Mouse (Mus musculus) myocyte (in vitro differentiated cells): ENCODE measurements around the gene Jpt2.

Experiments
- CEBPB ChIP-seq: IDR thresholded peaks from 2 replicates; pipeline ENCODE4 v1.6.1; 2011; ENCODE audit warnings: mild to moderate bottlenecking, moderate library complexity; ENCODE audit not compliant: poor library complexity, insufficient read depth, severe bottlenecking
- MAX ChIP-seq: IDR thresholded peaks from one replicate; pipeline ENCODE4 v1.6.1; 2011; ENCODE audit warnings: low read depth, mild to moderate bottlenecking, control low read depth
- POLR2A ChIP-seq: IDR thresholded peaks from one replicate; pipeline ENCODE4 v1.6.1; 2011; ENCODE audit warnings: low read depth, mild to moderate bottlenecking, control low read depth, moderate library complexity; ENCODE audit not compliant: insufficient read length
- POLR2AphosphoS2 ChIP-seq: IDR thresholded peaks from one replicate; pipeline ENCODE4 v1.6.1; 2011; ENCODE audit warnings: low read depth, control low read depth; ENCODE audit not compliant: insufficient read length
- TCF12 ChIP-seq: IDR thresholded peaks from one replicate; pipeline ENCODE4 v1.6.1; 2011; ENCODE audit warnings: mild to moderate bottlenecking, control low read depth; ENCODE audit not compliant: poor library complexity, insufficient read depth, severe bottlenecking
- USF1 ChIP-seq: IDR thresholded peaks from one replicate; pipeline ENCODE4 v1.6.1; 2011; ENCODE audit warnings: low read depth, mild to moderate bottlenecking, control low read depth, moderate library complexity

- TF ChIP-seq POLR2A = no peak
- TF ChIP-seq USF1 = no peak
- no peak for TF ChIP-seq CEBPB
- no peak for TF ChIP-seq POLR2AphosphoS2
- TF ChIP-seq MAX = no peak
- TF ChIP-seq TCF12 = no peak
Observed at GRCm38 (mm10) chr17:24987221-24987620, 26.7 kb upstream of the Jpt2 start.
